8 mouse cellular contexts compared by ENCODE assay signal in the genomic region with DNA sequence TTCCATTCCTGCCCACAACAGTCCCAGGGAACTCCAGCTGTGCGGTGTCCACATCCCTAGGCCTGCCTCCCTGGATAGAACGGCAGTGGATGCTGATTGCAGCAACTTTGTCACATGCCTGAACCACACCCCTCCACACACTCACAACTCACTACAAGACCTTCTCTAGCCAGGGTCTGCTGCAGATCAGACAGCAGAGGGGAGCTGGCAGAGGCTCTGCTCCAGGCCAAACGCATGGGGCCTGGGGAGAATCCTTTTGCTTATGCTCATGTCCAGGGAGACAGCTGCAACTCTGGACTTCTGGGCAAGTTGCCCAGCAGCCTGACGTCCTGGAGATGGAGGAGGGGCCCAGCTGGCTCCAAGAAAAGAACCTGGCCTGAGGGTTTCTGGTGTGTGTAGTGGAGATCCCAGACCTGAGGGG.
A peak's percentile ranks its signal among the peaks of the same experiment; 100 is the strongest.
DNase-seq lines count a peak whose midpoint lies in the region; ATAC-seq and TF ChIP-seq lines count a peak whose summit lies in the region.

No protein-coding gene starts in this region.

- H3K4me3 ChIP-seq in embryonic facial prominence, embryonic 14.5 days (ENCODE audit: low read depth, low read length), result no peak overlapping the region
- H3K4me3 ChIP-seq in heart, embryonic 12.5 days, result no peak overlapping the region
- H3K4me3 ChIP-seq in kidney, embryonic 14.5 days (ENCODE audit: low read length), result no peak overlapping the region
- no peak overlapping the region for H3K4me3 ChIP-seq in lung, postnatal 0 days (ENCODE audit: low read depth, low read length)

- TF ChIP-seq CTCF in lung, postnatal 0 days (IDR thresholded peaks at IDR 0.05), result no peak

- ATAC-seq in embryonic facial prominence, embryonic 14.5 days (ENCODE audit: low read depth), result peak; percentile 95
- ATAC-seq in heart, embryonic 12.5 days (ENCODE audit: insufficient number of reproducible peaks, low FRiP score), result peak; percentile 77
- ATAC-seq in kidney, embryonic 14.5 days (ENCODE audit: low FRiP score, low TSS enrichment), result peak; percentile 90
- ATAC-seq in lung, postnatal 0 days, result peak; percentile 94

- 14% methylated on average over 4 of the region's 4 CpGs for WGBS in embryonic facial prominence, embryonic 14.5 days
- 14% methylated on average over 4 of the region's 4 CpGs for WGBS in heart, embryonic 12.5 days
- 27% methylated on average over 4 of the region's 4 CpGs for WGBS in kidney, embryonic 14.5 days
- 19% methylated on average over 4 of the region's 4 CpGs for WGBS in lung, postnatal 0 days

- H3K9ac ChIP-seq in embryonic facial prominence, embryonic 14.5 days (ENCODE audit: low read depth, low read length), result no peak overlapping the region
- no peak overlapping the region for H3K9ac ChIP-seq in heart, embryonic 12.5 days
- H3K9ac ChIP-seq in kidney, embryonic 14.5 days (ENCODE audit: low read depth, low read length), result no peak overlapping the region
- H3K9ac ChIP-seq in lung, postnatal 0 days (replicated peaks; ENCODE audit: low read depth), result no peak overlapping the region

- no peaks in the 10 kb centered on the region for H3K36me3 ChIP-seq in embryonic facial prominence, embryonic 14.5 days (ENCODE audit: control insufficient read depth, insufficient read depth, low read length)
- no peaks in the 10 kb centered on the region for H3K36me3 ChIP-seq in heart, embryonic 12.5 days
- no peaks in the 10 kb centered on the region for H3K36me3 ChIP-seq in kidney, embryonic 14.5 days (ENCODE audit: control insufficient read depth, insufficient read depth, low read length)
- H3K36me3 ChIP-seq in lung, postnatal 0 days (ENCODE audit: insufficient read depth, low read length), result no peaks in the 10 kb centered on the region

- DNase-seq in layer of hippocampus, adult 9-11 months, result peak; percentile 50
- no peak for DNase-seq in layer of hippocampus, adult 18-20 months (ENCODE audit: low spot score in 2 of 2)
- peak; percentile 95 for DNase-seq in embryonic facial prominence, embryonic 14.5 days (ENCODE audit: low spot score)
- peak; percentile 92 for DNase-seq in lung, postnatal 0 days (ENCODE audit: low spot score)
- peak; percentile 46 for DNase-seq in right cerebral cortex, postnatal 14 days
- no peak for DNase-seq in spleen, postnatal 36 days (ENCODE audit: low spot score in 2 of 2)

- no peaks in the 10 kb centered on the region for H3K9me3 ChIP-seq in embryonic facial prominence, embryonic 14.5 days (ENCODE audit: control insufficient read depth, low read length)
- H3K9me3 ChIP-seq in heart, embryonic 12.5 days (replicated peaks), result no peaks in the 10 kb centered on the region
- no peaks in the 10 kb centered on the region for H3K9me3 ChIP-seq in kidney, embryonic 14.5 days (ENCODE audit: control insufficient read depth, low read length)
- H3K9me3 ChIP-seq in lung, postnatal 0 days (ENCODE audit: low read length), result no peaks in the 10 kb centered on the region

- no peak overlapping the region for H3K4me2 ChIP-seq in embryonic facial prominence, embryonic 14.5 days (ENCODE audit: low read depth, low read length)
- H3K4me2 ChIP-seq in heart, embryonic 12.5 days, result peak overlapping the region; percentile 9; the same call in 1 of the 2 replicates
- no peak overlapping the region for H3K4me2 ChIP-seq in kidney, embryonic 14.5 days (replicated peaks; ENCODE audit: low read depth, low read length)
- no peak overlapping the region for H3K4me2 ChIP-seq in lung, postnatal 0 days (replicated peaks; ENCODE audit: low read depth, low read length)

- peak; percentile 55; the same call in 1 of the 2 replicates for TF ChIP-seq EP300 in lung, postnatal 0 days (IDR thresholded peaks at IDR 0.05)

- H3K4me1 ChIP-seq in embryonic facial prominence, embryonic 14.5 days (ENCODE audit: control insufficient read depth, insufficient read depth, low read length), result peaks cover 25% of the 10 kb centered on the region
- peaks cover 44% of the 10 kb centered on the region for H3K4me1 ChIP-seq in heart, embryonic 12.5 days (replicated peaks)
- peaks cover 27% of the 10 kb centered on the region for H3K4me1 ChIP-seq in kidney, embryonic 14.5 days (ENCODE audit: control insufficient read depth, insufficient read depth, low read length)
- H3K4me1 ChIP-seq in lung, postnatal 0 days (ENCODE audit: insufficient read depth, low read depth, low read length), result peaks cover 9% of the 10 kb centered on the region; the same call in 1 of the 2 replicates

- H3K27me3 ChIP-seq in embryonic facial prominence, embryonic 14.5 days (replicated peaks; ENCODE audit: control insufficient read depth, insufficient read depth, low read length), result no peaks in the 10 kb centered on the region
- H3K27me3 ChIP-seq in heart, embryonic 12.5 days (replicated peaks), result no peaks in the 10 kb centered on the region
- H3K27me3 ChIP-seq in kidney, embryonic 14.5 days (ENCODE audit: control insufficient read depth, insufficient read depth, low read length), result no peaks in the 10 kb centered on the region
- no peaks in the 10 kb centered on the region for H3K27me3 ChIP-seq in lung, postnatal 0 days (replicated peaks; ENCODE audit: insufficient read depth, low read length)

- H3K27ac ChIP-seq in embryonic facial prominence, embryonic 14.5 days (replicated peaks; ENCODE audit: low read depth, low read length), result peak overlapping the region; percentile 56
- H3K27ac ChIP-seq in heart, embryonic 12.5 days (ENCODE audit: poor library complexity, severe bottlenecking), result peak overlapping the region; percentile 70
- H3K27ac ChIP-seq in kidney, embryonic 14.5 days (ENCODE audit: low read depth, low read length), result peak overlapping the region; percentile 53
- H3K27ac ChIP-seq in lung, postnatal 0 days (ENCODE audit: low read length), result peak overlapping the region; percentile 11

Comparison
In these comparisons a context has a peak if more than half of its experiments do, and no peak if none do; other contexts are left out.
1. DNase-seq: peak in layer of hippocampus, adult 9-11 months (single experiment), embryonic facial prominence, embryonic 14.5 days (single experiment), lung, postnatal 0 days (single experiment) and right cerebral cortex, postnatal 14 days (single experiment); none in layer of hippocampus, adult 18-20 months (0 of 2) and spleen, postnatal 36 days (0 of 2).
2. H3K27ac ChIP-seq: peak in every context shown above with its lines; median percentile 70 in heart, embryonic 12.5 days; 56 in embryonic facial prominence, embryonic 14.5 days; 53 in kidney, embryonic 14.5 days; 11 in lung, postnatal 0 days.
3. Peak in every context shown above with its lines, with median percentiles within 50 percentile points of each other: ATAC-seq.